Mouse (Mus musculus) thymus, postnatal 10 days (tissue): ENCODE measurements around the gene Tmem104.

Experiments
- DNase-seq, 2 experiments: peaks; one replicate each; pipeline ENCODE4 v3.0.0; 2021; ENCODE audit warnings: low spot score in 2 of 2

Gene Tmem104

GRCm38 (mm10) chr11:115166776-115167175 lies 20.5 kb upstream of the Tmem104 start:
- DNase-seq: no peak

GRCm38 (mm10) chr11:115167631-115168249 lies 19.5 kb upstream of the Tmem104 start:
- no peak for DNase-seq

- DNase-seq: no peak
These were observed 17.9 kb upstream of the Tmem104 start for GRCm38 (mm10) chr11:115169430-115169829.

- no peak for DNase-seq
These were observed 16.2 kb upstream of the Tmem104 start for GRCm38 (mm10) chr11:115171125-115171524.

- DNase-seq: no peak
These were observed 14.4 kb upstream of the Tmem104 start for GRCm38 (mm10) chr11:115172825-115173287.

GRCm38 (mm10) chr11:115173549-115174339 lies 13.5 kb upstream of the Tmem104 start:
- peak in 1 of 2 experiments; percentile 22 for DNase-seq

GRCm38 (mm10) chr11:115176399-115177190 lies 10.7 kb upstream of the Tmem104 start:
- no peak for DNase-seq

GRCm38 (mm10) chr11:115177559-115178195 lies 9.6 kb upstream of the Tmem104 start:
- no peak for DNase-seq

GRCm38 (mm10) chr11:115178766-115179165 lies 8.5 kb upstream of the Tmem104 start:
- DNase-seq: no peak

GRCm38 (mm10) chr11:115179191-115179590 lies 8.1 kb upstream of the Tmem104 start:
- DNase-seq: no peak

- no peak for DNase-seq
These were observed 7.4 kb upstream of the Tmem104 start for GRCm38 (mm10) chr11:115179881-115180280.

- peak; percentile 81 to 95 for DNase-seq
These were observed 5.2 kb upstream of the Tmem104 start for GRCm38 (mm10) chr11:115181913-115182638.

- DNase-seq: no peak
These were observed 2.3 kb upstream of the Tmem104 start for GRCm38 (mm10) chr11:115184973-115185372.

- DNase-seq: no peak
These were observed 406 bp downstream of the Tmem104 start, which contains the start of gene Nat9 for GRCm38 (mm10) chr11:115187693-115188092. Nat9 (minus strand) TSS chr11:115187859.

- DNase-seq: no peak
These were observed 1.4 kb downstream of the Tmem104 start for GRCm38 (mm10) chr11:115188539-115189231.

GRCm38 (mm10) chr11:115189304-115189703 lies 2.0 kb downstream of the Tmem104 start:
- no peak for DNase-seq

- DNase-seq: no peak
These were observed 4.9 kb downstream of the Tmem104 start for GRCm38 (mm10) chr11:115192180-115192579.

- no peak for DNase-seq
These were observed 7.4 kb downstream of the Tmem104 start for GRCm38 (mm10) chr11:115194693-115195092.

GRCm38 (mm10) chr11:115195933-115196332 lies 8.6 kb downstream of the Tmem104 start:
- DNase-seq: no peak

- no peak for DNase-seq
These were observed 10.3 kb downstream of the Tmem104 start for GRCm38 (mm10) chr11:115197558-115197957.
